Mouse (Mus musculus): ENCODE measurements around the gene Samd1. TPM values are rescaled to one million over a fixed set of nuclear protein-coding genes. Genes with fewer than 3 reads are reported as not detected.

Samd1 gene
- total and polyA plus RNA-seq, 3 experiments: 111 to 121 TPM; not detected in 1

DNA sequence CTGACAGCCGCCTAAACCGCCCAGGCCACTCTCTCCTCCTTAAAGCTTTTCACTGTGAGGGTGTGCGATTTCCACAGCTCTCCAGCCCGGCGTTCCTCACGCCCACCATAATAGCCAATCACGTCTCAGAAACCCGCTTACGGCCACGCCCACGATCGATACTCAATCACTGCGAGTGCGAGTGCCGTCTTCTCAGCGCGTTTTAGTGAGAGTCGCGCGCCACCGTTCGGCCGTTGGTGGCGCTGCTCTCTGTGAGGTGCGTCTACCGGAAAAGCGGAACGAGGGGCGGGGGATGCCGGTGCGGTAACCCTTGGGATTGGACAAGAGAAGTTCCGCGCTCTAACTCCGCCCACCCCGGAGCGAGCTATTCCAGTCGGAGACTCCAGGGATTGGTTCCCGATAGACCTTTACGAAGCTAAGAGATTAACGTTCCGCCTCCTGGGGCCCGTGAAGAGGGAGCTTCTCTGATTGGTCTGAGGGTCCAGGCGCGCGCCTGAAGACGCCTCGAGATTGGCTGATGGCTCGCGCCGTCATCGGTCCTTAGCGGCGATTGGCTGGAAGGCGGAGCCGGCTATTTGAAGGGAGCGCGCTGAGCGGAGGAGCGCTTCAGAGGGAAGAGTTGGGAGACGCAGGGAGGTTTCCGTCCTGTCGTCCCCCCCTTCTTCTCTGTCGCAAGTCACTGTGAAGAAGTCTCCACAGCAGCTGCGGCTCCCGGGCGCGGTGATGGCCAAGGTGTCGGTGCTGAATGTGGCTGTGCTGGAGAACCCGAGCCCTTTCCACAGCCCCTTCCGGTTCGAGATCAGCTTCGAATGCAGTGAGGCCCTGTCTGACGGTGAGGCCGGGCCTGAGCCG lies 42.1 kb upstream of the Samd1 start, which contains the start of the genes Gm10644 and Asf1b (continued):
- TF ChIP-seq UBTF (IDR thresholded peaks at IDR 0.05; ENCODE audit: borderline replicate concordance, insufficient read depth, low read depth, low read length) (no peak), RCOR1 (IDR thresholded peaks at IDR 0.05; ENCODE audit: low read depth, low read length) (peak; percentile 89), ELF1 (IDR thresholded peaks at IDR 0.05; ENCODE audit: low read depth, low read length) (peak; percentile 90), HCFC1 (IDR thresholded peaks at IDR 0.05; ENCODE audit: low read depth, low read length) (peak; percentile 75)

DNA sequence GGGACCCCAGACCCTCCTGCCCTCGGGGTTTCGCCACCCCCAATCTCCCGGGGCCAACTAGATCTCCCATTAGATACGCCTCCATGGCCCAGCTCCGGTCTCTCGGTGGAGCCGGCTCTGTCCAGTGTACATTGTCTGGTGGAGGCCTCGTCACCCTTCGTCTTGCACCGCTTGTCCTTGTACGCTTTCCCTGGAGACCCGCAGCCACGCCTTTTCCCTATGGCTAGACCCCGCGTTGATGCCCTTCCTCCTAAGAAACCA lies 41.6 kb upstream of the Samd1 start:
- Histone ChIP-seq H3K79me2 (ENCODE audit: control insufficient read depth, insufficient read depth, low read length, poor library complexity) (peaks cover 23% of the 10 kb centered on the region), H3K4me3 (ENCODE audit: control insufficient read depth in 1 of 2, insufficient read depth in 1 of 2, low read depth in 2 of 2, low read length in 2 of 2) (peak overlapping the region; percentile 78 to 84), H3K36me3 (ENCODE audit: control insufficient read depth in 1 of 2, insufficient read depth in 2 of 2, low read length in 2 of 2) (peaks cover 0 to 8% of the 10 kb centered on the region in 2 experiments; a peak in 3 of 4 replicates), H3K9me3 (replicated peaks; ENCODE audit: insufficient read depth, low read length) (no peaks in the 10 kb centered on the region), H3K27me3 (ENCODE audit: control insufficient read depth in 1 of 2, insufficient read depth in 2 of 2, low read length in 2 of 2) (no peaks in the 10 kb centered on the region), H3K4me1 (ENCODE audit: control insufficient read depth in 1 of 2, insufficient read depth in 2 of 2, low read length in 2 of 2) (peaks cover 4 to 7% of the 10 kb centered on the region in 2 experiments; a peak in 3 of 4 replicates), H3K9ac (ENCODE audit: control insufficient read depth, low read depth, low read length, poor library complexity, severe bottlenecking) (peak overlapping the region; percentile 76), H3K27ac (ENCODE audit: control insufficient read depth, low read depth, low read length) (peak overlapping the region; percentile 45)
- no peak for DNase-seq (ENCODE audit: low read depth, low spot score)
- TF ChIP-seq MXI1 (IDR thresholded peaks at IDR 0.05; ENCODE audit: low read depth, low read length) (no peak), RCOR1 (IDR thresholded peaks at IDR 0.05; ENCODE audit: low read depth, low read length) (no peak), SMC3 (IDR thresholded peaks at IDR 0.05; ENCODE audit: low read depth, low read length) (no peak), MYC (IDR thresholded peaks at IDR 0.05; ENCODE audit: low read depth, low read length) (no peak), NRF1 (IDR thresholded peaks at IDR 0.05; ENCODE audit: insufficient read depth, low read depth, low read length, poor library complexity, severe bottlenecking) (no peak), ZC3H11A (IDR thresholded peaks at IDR 0.05; ENCODE audit: low read depth, low read length) (no peak), TCF12 (IDR thresholded peaks at IDR 0.05; ENCODE audit: low read depth, low read length) (no peak), USF2 (IDR thresholded peaks at IDR 0.05; ENCODE audit: borderline replicate concordance in 1 of 2, insufficient read depth in 1 of 2, low read depth in 1 of 2, low read length in 2 of 2) (no peak), KAT2A (conservative IDR thresholded peaks at IDR 0.05; ENCODE audit: low read depth, low read length) (no peak), RAD21 (IDR thresholded peaks at IDR 0.05; ENCODE audit: low read depth, low read length) (no peak), BHLHE40 (IDR thresholded peaks at IDR 0.05; ENCODE audit: borderline replicate concordance, low read depth, low read length) (no peak), MAFK (IDR thresholded peaks at IDR 0.05; ENCODE audit: borderline replicate concordance, low read depth, low read length) (no peak), ZMIZ1 (IDR thresholded peaks at IDR 0.05; ENCODE audit: low read depth, low read length) (no peak), MYB (IDR thresholded peaks at IDR 0.05; ENCODE audit: low read depth, low read length) (no peak), GATA1 (IDR thresholded peaks at IDR 0.05; ENCODE audit: low read depth, low read length) (no peak), MEF2A (IDR thresholded peaks at IDR 0.05; ENCODE audit: extremely low read depth, insufficient replicate concordance, low read depth, low read length, poor library complexity, severe bottlenecking) (no peak), EP300 (IDR thresholded peaks at IDR 0.05; ENCODE audit: low read depth in 1 of 2, low read length in 2 of 2) (no peak), ELF1 (IDR thresholded peaks at IDR 0.05; ENCODE audit: low read depth, low read length) (no peak)

Data from MEL (cell line).